Mouse (Mus musculus) kidney, postnatal 4 days (tissue): ENCODE measurements around the gene Map4.

Experiments used
- DNase-seq, 2 experiments: peaks; one replicate each; pipeline ENCODE4 v3.0.0; 2021; ENCODE audit warnings: mixed read lengths in 2 of 2

Gene Map4

GRCm38 (mm10) chr9:110132921-110133320 is 201.7 kb downstream of the Map4 start:
- no peak for DNase-seq
